Comparison of ENCODE assay signal across 9 mouse cellular contexts in the genomic region with DNA sequence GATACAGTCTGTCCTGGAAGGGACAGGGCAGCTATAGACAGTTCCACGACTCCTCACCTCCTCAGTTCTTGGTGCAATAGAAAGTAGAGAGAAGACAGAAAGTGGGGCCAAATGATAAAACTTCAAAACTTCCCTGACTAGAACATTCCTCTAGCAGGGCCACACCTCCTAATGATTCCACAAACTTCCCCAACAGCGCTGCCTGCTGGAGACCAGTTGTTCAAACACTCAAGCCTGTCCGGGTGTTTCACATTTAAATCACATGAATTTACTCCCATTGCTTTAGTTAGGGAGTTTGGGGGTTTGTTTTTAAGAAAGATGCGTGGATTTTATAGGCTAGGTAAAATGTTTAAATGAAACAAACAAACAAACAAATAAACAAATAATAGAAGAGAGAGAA.
DNase-seq lines count a peak whose midpoint lies in the region; ATAC-seq and TF ChIP-seq lines count a peak whose summit lies in the region.
"Had no signal": no experiment of that assay in that cellular context is flagged by ENCODE, and none has a peak within 500 bp of the region (broad histone marks: within the 10 kb centered on the region; RNA-seq: fewer than 3 reads in every experiment).

No protein-coding gene starts in this region.

- TF ChIP-seq CTCF in intestine, postnatal 0 days (IDR thresholded peaks at IDR 0.05; ENCODE audit: low read depth) = peak; percentile 39; the same call in 1 of the 2 replicates
- peak; percentile 42 for TF ChIP-seq CTCF in midbrain, postnatal 0 days (IDR thresholded peaks at IDR 0.05)

- no peaks in the 10 kb centered on the region for H3K27me3 ChIP-seq in intestine, postnatal 0 days (replicated peaks; ENCODE audit: control insufficient read depth, insufficient read depth, low read length)
- H3K27me3 ChIP-seq in intestine, embryonic 15.5 days (replicated peaks) = no peaks in the 10 kb centered on the region
- H3K27me3 ChIP-seq in midbrain, postnatal 0 days (ENCODE audit: insufficient read depth, low read length) = no peaks in the 10 kb centered on the region
- no peaks in the 10 kb centered on the region for H3K27me3 ChIP-seq in midbrain, embryonic 15.5 days (replicated peaks)

- H3K36me3 ChIP-seq in intestine, postnatal 0 days (ENCODE audit: control insufficient read depth, insufficient read depth) = no peaks in the 10 kb centered on the region
- H3K36me3 ChIP-seq in intestine, embryonic 15.5 days = no peaks in the 10 kb centered on the region
- H3K36me3 ChIP-seq in midbrain, postnatal 0 days (ENCODE audit: insufficient read depth, low read length) = no peaks in the 10 kb centered on the region
- H3K36me3 ChIP-seq in midbrain, embryonic 15.5 days (replicated peaks) = no peaks in the 10 kb centered on the region

- H3K4me2 ChIP-seq in intestine, postnatal 0 days (replicated peaks; ENCODE audit: low read depth) = no peak overlapping the region
- no peak overlapping the region for H3K4me2 ChIP-seq in intestine, embryonic 15.5 days (replicated peaks)
- H3K4me2 ChIP-seq in midbrain, postnatal 0 days (ENCODE audit: low read depth, low read length, poor library complexity, severe bottlenecking) = no peak overlapping the region
- no peak overlapping the region for H3K4me2 ChIP-seq in midbrain, embryonic 15.5 days

- no peaks in the 10 kb centered on the region for H3K9me3 ChIP-seq in intestine, postnatal 0 days (ENCODE audit: control insufficient read depth)
- no peaks in the 10 kb centered on the region for H3K9me3 ChIP-seq in intestine, embryonic 15.5 days
- no peaks in the 10 kb centered on the region for H3K9me3 ChIP-seq in midbrain, postnatal 0 days (ENCODE audit: low read length)
- H3K9me3 ChIP-seq in midbrain, embryonic 15.5 days = no peaks in the 10 kb centered on the region

- no peak overlapping the region for H3K27ac ChIP-seq in intestine, postnatal 0 days (ENCODE audit: low read depth, low read length)
- H3K27ac ChIP-seq in intestine, embryonic 15.5 days = no peak overlapping the region
- H3K27ac ChIP-seq in midbrain, postnatal 0 days (ENCODE audit: low read depth, low read length) = no peak overlapping the region
- no peak overlapping the region for H3K27ac ChIP-seq in midbrain, embryonic 15.5 days

- no peak for ATAC-seq in intestine, postnatal 0 days
- no peak for ATAC-seq in intestine, embryonic 15.5 days
- ATAC-seq in midbrain, postnatal 0 days (ENCODE audit: low FRiP score) = no peak
- no peak for ATAC-seq in midbrain, embryonic 15.5 days (replicated peaks)

- H3K9ac ChIP-seq in intestine, postnatal 0 days (ENCODE audit: low read depth, low read length) = no peak overlapping the region
- H3K9ac ChIP-seq in intestine, embryonic 15.5 days = no peak overlapping the region
- no peak overlapping the region for H3K9ac ChIP-seq in midbrain, postnatal 0 days (replicated peaks; ENCODE audit: low read length, poor library complexity, severe bottlenecking)
- H3K9ac ChIP-seq in midbrain, embryonic 15.5 days = no peak overlapping the region

- no peaks in the 10 kb centered on the region for H3K4me1 ChIP-seq in intestine, postnatal 0 days (replicated peaks; ENCODE audit: control insufficient read depth, insufficient read depth, low read length)
- H3K4me1 ChIP-seq in intestine, embryonic 15.5 days (replicated peaks) = no peaks in the 10 kb centered on the region
- no peaks in the 10 kb centered on the region for H3K4me1 ChIP-seq in midbrain, postnatal 0 days (ENCODE audit: insufficient read depth, low read length)
- no peaks in the 10 kb centered on the region for H3K4me1 ChIP-seq in midbrain, embryonic 15.5 days

- H3K4me3 ChIP-seq in intestine, postnatal 0 days (ENCODE audit: low read depth, low read length) = no peak overlapping the region
- H3K4me3 ChIP-seq in intestine, embryonic 15.5 days (replicated peaks) = no peak overlapping the region
- no peak overlapping the region for H3K4me3 ChIP-seq in midbrain, postnatal 0 days (ENCODE audit: low read depth, low read length)
- no peak overlapping the region for H3K4me3 ChIP-seq in midbrain, embryonic 15.5 days
- H3K4me3 ChIP-seq: erythroblast, embryonic 14.5 days had no signal

- DNase-seq in midbrain, postnatal 0 days (ENCODE audit: low spot score) = no peak
- DNase-seq in NIH3T3 (ENCODE audit: low read depth) = peak; percentile 40
- peak; percentile 25 for DNase-seq in lung, postnatal 36 days
- no peak for DNase-seq in spleen, adult 12 weeks (ENCODE audit: low spot score)
- DNase-seq: heart, postnatal 36 days had no signal

- WGBS in intestine, postnatal 0 days = 68% methylated on average over 4 of the region's 4 CpGs
- WGBS in intestine, embryonic 15.5 days = 73% methylated on average over 4 of the region's 4 CpGs
- 82% methylated on average over 4 of the region's 4 CpGs for WGBS in midbrain, postnatal 0 days
- WGBS in midbrain, embryonic 15.5 days = 74% methylated on average over 4 of the region's 4 CpGs

Comparison
In these comparisons a context has a peak if more than half of its experiments do, and no peak if none do; other contexts are left out.
1. DNase-seq: peak in NIH3T3 (single experiment) and lung, postnatal 36 days (single experiment); none in midbrain, postnatal 0 days (single experiment) and spleen, adult 12 weeks (single experiment).